ENCODE assay signal across 19 mouse cellular contexts in genomic region chr2:164174649-164175395, GRCm38 (mm10). TPM values are rescaled to one million over a fixed set of nuclear protein-coding genes. Genes with fewer than 3 reads are reported as not detected.
DNase-seq lines count a peak whose midpoint lies in the region; ATAC-seq and TF ChIP-seq lines count a peak whose summit lies in the region.
"Had no signal": no experiment of that assay in that cellular context is flagged by ENCODE, and none has a peak within 500 bp of the region (broad histone marks: within the 10 kb centered on the region; RNA-seq: fewer than 3 reads in every experiment).

No protein-coding gene starts in this region.

- 68% methylated on average over 8 of the region's 8 CpGs for WGBS in kidney, postnatal 0 days

- H3K4me3 ChIP-seq in kidney, postnatal 0 days (replicated peaks; ENCODE audit: low read depth, low read length), result no peak overlapping the region
- H3K4me3 ChIP-seq in cortical plate, adult 2 months (ENCODE audit: insufficient read depth, low read length), result no peak overlapping the region
- H3K4me3 ChIP-seq: embryonic facial prominence, embryonic 12.5 days; limb, embryonic 10.5 days had no signal

- H3K27ac ChIP-seq in kidney, postnatal 0 days, result peak overlapping the region; percentile 19; the same call in 1 of the 2 replicates
- 0 out of 2 replicates have a peak overlapping the region, but pooled peaks have one; percentile 8 for H3K27ac ChIP-seq in cortical plate, adult 2 months (ENCODE audit: insufficient read depth, low read length)
- H3K27ac ChIP-seq: embryonic facial prominence, embryonic 12.5 days; limb, embryonic 10.5 days had no signal

- no peaks in the 10 kb centered on the region for H3K36me3 ChIP-seq in kidney, postnatal 0 days (ENCODE audit: insufficient read depth, low read length)
- H3K36me3 ChIP-seq: embryonic facial prominence, embryonic 12.5 days; limb, embryonic 10.5 days had no signal

- H3K9ac ChIP-seq in kidney, postnatal 0 days (ENCODE audit: low read depth, low read length), result no peak overlapping the region
- H3K9ac ChIP-seq: embryonic facial prominence, embryonic 12.5 days; liver, postnatal 0 days had no signal

- ATAC-seq in kidney, postnatal 0 days (replicated peaks; ENCODE audit: low FRiP score, low read depth), result no peak
- ATAC-seq: liver, postnatal 0 days had no signal

- 0 out of 2 replicates have a peak, but pooled peaks cover 2% of the 10 kb centered on the region for H3K4me1 ChIP-seq in kidney, postnatal 0 days (replicated peaks; ENCODE audit: insufficient read depth, low read length)
- H3K4me1 ChIP-seq in cortical plate, adult 2 months (ENCODE audit: control insufficient read depth, insufficient read depth, low read length), result peaks cover 5% of the 10 kb centered on the region; the same call in 1 of the 2 replicates

- H3K9me3 ChIP-seq in kidney, postnatal 0 days (replicated peaks; ENCODE audit: low read length), result no peaks in the 10 kb centered on the region
- H3K9me3 ChIP-seq: embryonic facial prominence, embryonic 12.5 days; limb, embryonic 10.5 days had no signal

- peaks cover 19% of the 10 kb centered on the region for H3K27me3 ChIP-seq in kidney, postnatal 0 days (ENCODE audit: insufficient read depth, low read length)

- no peak for TF ChIP-seq CTCF in kidney, postnatal 0 days (IDR thresholded peaks at IDR 0.05; ENCODE audit: low read depth)
- TF ChIP-seq CTCF in cortical plate, adult 2 months (IDR thresholded peaks at IDR 0.05; ENCODE audit: extremely low read depth, insufficient read depth, low read length), result no peak

- H3K4me2 ChIP-seq in kidney, postnatal 0 days (ENCODE audit: low read length), result no peak overlapping the region
- H3K4me2 ChIP-seq: embryonic facial prominence, embryonic 12.5 days; midbrain, embryonic 11.5 days had no signal

- no peak for TF ChIP-seq POLR2A in cortical plate, adult 2 months (IDR thresholded peaks at IDR 0.05; ENCODE audit: extremely low read depth, insufficient read depth, low read length)

- DNase-seq in kidney, postnatal 0 days (ENCODE audit: low spot score), result peak; percentile 67
- DNase-seq in kidney, adult 11 months, result no peak
- DNase-seq in layer of hippocampus, adult 9-11 months, result peak; percentile 82
- peak; percentile 79 for DNase-seq in right cerebral cortex, postnatal 25 days
- no peak for DNase-seq in lung, adult 18-20 months
- DNase-seq in spleen, adult 18-20 months, result no peak
- DNase-seq in thymus, postnatal 36 days, result no peak
- DNase-seq: adrenal gland, postnatal 36 days; gastrocnemius, postnatal 10 days; heart, postnatal 10 days; liver, postnatal 0 days had no signal

RNA-seq across cellular contexts. Expression of gene Kcns1, which starts 3.9 kb away (rescaled TPM):
- 0.14 and 0.27 TPM in 2 replicates for polyA plus RNA-seq in kidney, postnatal 0 days (2015; fragmentation: Nextera tagmentation; extraction: Ambion mirVana)
- polyA plus RNA-seq in cortical plate, adult 2 months (2012; rRNA removed), result 17.3 and 17.6 TPM in 2 replicates
- polyA plus RNA-seq: liver, postnatal 0 days; thymus, postnatal 0 days had no signal

RNA-seq across cellular contexts. Expression of gene Wfdc5, which starts 7.7 kb away (rescaled TPM):
- not detected in 2 replicates for polyA plus RNA-seq in kidney, postnatal 0 days (2015; fragmentation: Nextera tagmentation; extraction: Ambion mirVana)
- polyA plus RNA-seq in cortical plate, adult 2 months (2012; rRNA removed), result not detected in 2 replicates
- polyA plus RNA-seq: embryonic facial prominence, embryonic 12.5 days; intestine, embryonic 14.5 days; limb, embryonic 10.5 days; liver, postnatal 0 days; midbrain, embryonic 11.5 days; neural tube, embryonic 14.5 days; spleen, adult 2 months; thymus, postnatal 0 days had no signal

RNA-seq across cellular contexts. Expression of gene Wfdc12, which starts 15.6 kb away (rescaled TPM):
- polyA plus RNA-seq in kidney, postnatal 0 days (2015; fragmentation: Nextera tagmentation; extraction: Ambion mirVana), result not detected in 2 replicates
- polyA plus RNA-seq in cortical plate, adult 2 months (2012; rRNA removed), result 0.19 TPM in 2 replicates
- polyA plus RNA-seq: intestine, embryonic 14.5 days; limb, embryonic 10.5 days; midbrain, embryonic 11.5 days; neural tube, embryonic 14.5 days; spleen, adult 2 months had no signal

RNA-seq across cellular contexts. Expression of gene Wfdc15a, which starts 25.1 kb away (rescaled TPM):
- not detected in 2 replicates for polyA plus RNA-seq in kidney, postnatal 0 days (2015; fragmentation: Nextera tagmentation; extraction: Ambion mirVana)
- polyA plus RNA-seq in cortical plate, adult 2 months (2012; rRNA removed), result 0.29 TPM in 1 of 2 replicates, not detected in the other
- polyA plus RNA-seq: embryonic facial prominence, embryonic 12.5 days; intestine, embryonic 14.5 days; limb, embryonic 10.5 days; liver, postnatal 0 days; midbrain, embryonic 11.5 days; neural tube, embryonic 14.5 days; spleen, adult 2 months; thymus, postnatal 0 days had no signal

RNA-seq across cellular contexts. Expression of gene Wfdc15b, which starts 46.6 kb away (rescaled TPM):
- 306 and 341 TPM in 2 replicates for polyA plus RNA-seq in kidney, postnatal 0 days (2015; fragmentation: Nextera tagmentation; extraction: Ambion mirVana)
- not detected in 2 replicates for polyA plus RNA-seq in cortical plate, adult 2 months (2012; rRNA removed)
- polyA plus RNA-seq: embryonic facial prominence, embryonic 12.5 days; limb, embryonic 10.5 days; midbrain, embryonic 11.5 days; neural tube, embryonic 14.5 days had no signal

Comparison
In these comparisons a context has a peak if more than half of its experiments do, and no peak if none do; other contexts are left out.
1. DNase-seq: peak in kidney, postnatal 0 days (single experiment), layer of hippocampus, adult 9-11 months (single experiment) and right cerebral cortex, postnatal 25 days (single experiment); none in kidney, adult 11 months (single experiment), lung, adult 18-20 months (0 of 2), spleen, adult 18-20 months (0 of 2) and thymus, postnatal 36 days (0 of 2).
2. RNA of gene Kcns1, which starts 3.9 kb away (polyA plus RNA-seq): 17.3 to 17.6 TPM in cortical plate, adult 2 months; 0.14 to 0.27 TPM in kidney, postnatal 0 days; every median in the first group is over 10 times any median in the second.